Mouse (Mus musculus): ENCODE results near the gene Anln. TPM values are rescaled to one million over a fixed set of nuclear protein-coding genes. Genes with fewer than 3 reads are reported as not detected.

Gene Anln
- polyA plus RNA-seq, 1 experiment from 2014 or later = 38.7 TPM

- no peaks in the 10 kb centered on the region for H3K9me3 ChIP-seq (ENCODE audit: control insufficient read depth, low read length)
- DNase-seq (ENCODE audit: low spot score) = no peak
- no peaks in the 10 kb centered on the region for H3K36me3 ChIP-seq (ENCODE audit: control insufficient read depth, insufficient read depth, low read length)
- H3K9ac ChIP-seq (ENCODE audit: low read depth, low read length) = peak overlapping the region; percentile 88
- H3K27ac ChIP-seq (replicated peaks; ENCODE audit: low read depth, low read length) = peak overlapping the region; percentile 89
- peak overlapping the region; percentile 79 for H3K4me2 ChIP-seq (ENCODE audit: low read depth, low read length)
- ATAC-seq (ENCODE audit: low read depth) = no peak
- 70% methylated on average over 6 of the region's 6 CpGs for WGBS
- H3K4me1 ChIP-seq (ENCODE audit: control insufficient read depth, insufficient read depth, low read length) = peaks cover 14% of the 10 kb centered on the region; the same call in 1 of the 2 replicates
- no peaks in the 10 kb centered on the region for H3K27me3 ChIP-seq (replicated peaks; ENCODE audit: control insufficient read depth, insufficient read depth, low read length)
- H3K4me3 ChIP-seq (ENCODE audit: low read depth, low read length) = peak overlapping the region; percentile 94
Measured at GRCm38 (mm10) chr9:22389736-22390245, 803 bp upstream of the Anln start.

- Histone ChIP-seq H3K4me2 (ENCODE audit: low read depth, low read length) (peak overlapping the region; percentile 79), H3K9ac (ENCODE audit: low read depth, low read length) (peak overlapping the region; percentile 88), H3K27me3 (replicated peaks; ENCODE audit: control insufficient read depth, insufficient read depth, low read length) (no peaks in the 10 kb centered on the region), H3K36me3 (ENCODE audit: control insufficient read depth, insufficient read depth, low read length) (no peaks in the 10 kb centered on the region), H3K4me3 (ENCODE audit: low read depth, low read length) (peak overlapping the region; percentile 94), H3K27ac (replicated peaks; ENCODE audit: low read depth, low read length) (peak overlapping the region; percentile 89), H3K4me1 (ENCODE audit: control insufficient read depth, insufficient read depth, low read length) (peaks cover 14% of the 10 kb centered on the region; the same call in 1 of the 2 replicates), H3K9me3 (ENCODE audit: control insufficient read depth, low read length) (no peaks in the 10 kb centered on the region)
- 0% methylated on average over 12 of the region's 41 CpGs for WGBS
- ATAC-seq (ENCODE audit: low read depth) = peak; percentile 84
- peak; percentile 57 for DNase-seq (ENCODE audit: low spot score)
Measured at GRCm38 (mm10) chr9:22388401-22388980, 497 bp downstream of the Anln start.

GRCm38 (mm10) chr9:22387901-22388300 lies 1.1 kb downstream of the Anln start:
- ATAC-seq (ENCODE audit: low read depth) (no peak), DNase-seq (ENCODE audit: low spot score) (no peak)
- Histone ChIP-seq H3K4me1 (ENCODE audit: control insufficient read depth, insufficient read depth, low read length) (peaks cover 14% of the 10 kb centered on the region; the same call in 1 of the 2 replicates), H3K4me3 (ENCODE audit: low read depth, low read length) (peak overlapping the region; percentile 94), H3K27me3 (replicated peaks; ENCODE audit: control insufficient read depth, insufficient read depth, low read length) (no peaks in the 10 kb centered on the region), H3K27ac (replicated peaks; ENCODE audit: low read depth, low read length) (no peak overlapping the region), H3K9me3 (ENCODE audit: control insufficient read depth, low read length) (no peaks in the 10 kb centered on the region), H3K4me2 (ENCODE audit: low read depth, low read length) (peak overlapping the region; percentile 79), H3K36me3 (ENCODE audit: control insufficient read depth, insufficient read depth, low read length) (no peaks in the 10 kb centered on the region), H3K9ac (ENCODE audit: low read depth, low read length) (peak overlapping the region; percentile 88)
- WGBS = 15% methylated on average over 6 of the region's 6 CpGs

GRCm38 (mm10) chr9:22385890-22386289 lies 3.1 kb downstream of the Anln start:
- no peak for DNase-seq (ENCODE audit: low spot score)
- ATAC-seq (ENCODE audit: low read depth) = no peak
- no peak overlapping the region for H3K9ac ChIP-seq (ENCODE audit: low read depth, low read length)
- no peak overlapping the region for H3K27ac ChIP-seq (replicated peaks; ENCODE audit: low read depth, low read length)
- peaks cover 14% of the 10 kb centered on the region; the same call in 1 of the 2 replicates for H3K4me1 ChIP-seq (ENCODE audit: control insufficient read depth, insufficient read depth, low read length)
- H3K4me2 ChIP-seq (ENCODE audit: low read depth, low read length) = no peak overlapping the region
- 63% methylated on average over 2 of the region's 2 CpGs for WGBS
- H3K36me3 ChIP-seq (ENCODE audit: control insufficient read depth, insufficient read depth, low read length) = peaks cover 13% of the 10 kb centered on the region
- H3K27me3 ChIP-seq (replicated peaks; ENCODE audit: control insufficient read depth, insufficient read depth, low read length) = no peaks in the 10 kb centered on the region
- H3K9me3 ChIP-seq (ENCODE audit: control insufficient read depth, low read length) = no peaks in the 10 kb centered on the region
- no peak overlapping the region for H3K4me3 ChIP-seq (ENCODE audit: low read depth, low read length)

- DNase-seq (ENCODE audit: low spot score) = no peak
- 84% methylated on average over 5 of the region's 5 CpGs for WGBS
Measured at GRCm38 (mm10) chr9:22376086-22376485, 12.9 kb downstream of the Anln start.

GRCm38 (mm10) chr9:22372760-22373159 lies 16.2 kb downstream of the Anln start:
- Histone ChIP-seq H3K27ac (replicated peaks; ENCODE audit: low read depth, low read length) (no peak overlapping the region), H3K27me3 (replicated peaks; ENCODE audit: control insufficient read depth, insufficient read depth, low read length) (no peaks in the 10 kb centered on the region), H3K4me2 (ENCODE audit: low read depth, low read length) (no peak overlapping the region), H3K9ac (ENCODE audit: low read depth, low read length) (no peak overlapping the region), H3K36me3 (ENCODE audit: control insufficient read depth, insufficient read depth, low read length) (peaks cover 81% of the 10 kb centered on the region), H3K4me1 (ENCODE audit: control insufficient read depth, insufficient read depth, low read length) (no peaks in the 10 kb centered on the region), H3K4me3 (ENCODE audit: low read depth, low read length) (no peak overlapping the region), H3K9me3 (ENCODE audit: control insufficient read depth, low read length) (no peaks in the 10 kb centered on the region)
- no peak for ATAC-seq (ENCODE audit: low read depth)
- WGBS = 92% methylated on average over 4 of the region's 4 CpGs
- no peak for DNase-seq (ENCODE audit: low spot score)

More at GRCm38 (mm10) chr9:22376086-22376485, 12.9 kb downstream of the Anln start:
- Histone ChIP-seq H3K9me3 (ENCODE audit: control insufficient read depth, low read length) (no peaks in the 10 kb centered on the region), H3K4me1 (ENCODE audit: control insufficient read depth, insufficient read depth, low read length) (no peaks in the 10 kb centered on the region), H3K27me3 (replicated peaks; ENCODE audit: control insufficient read depth, insufficient read depth, low read length) (no peaks in the 10 kb centered on the region), H3K36me3 (ENCODE audit: control insufficient read depth, insufficient read depth, low read length) (peaks cover 88% of the 10 kb centered on the region), H3K4me2 (ENCODE audit: low read depth, low read length) (no peak overlapping the region), H3K27ac (replicated peaks; ENCODE audit: low read depth, low read length) (no peak overlapping the region), H3K4me3 (ENCODE audit: low read depth, low read length) (no peak overlapping the region), H3K9ac (ENCODE audit: low read depth, low read length) (no peak overlapping the region)
- no peak for ATAC-seq (ENCODE audit: low read depth)

- WGBS = 71% methylated on average over 5 of the region's 6 CpGs
- H3K4me3 ChIP-seq (ENCODE audit: low read depth, low read length) = no peak overlapping the region
Measured at GRCm38 (mm10) chr9:22368030-22368429, 21.0 kb downstream of the Anln start.

GRCm38 (mm10) chr9:22366621-22367020 lies 22.4 kb downstream of the Anln start:
- Histone ChIP-seq H3K36me3 (ENCODE audit: control insufficient read depth, insufficient read depth, low read length) (peaks cover 76% of the 10 kb centered on the region), H3K27me3 (replicated peaks; ENCODE audit: control insufficient read depth, insufficient read depth, low read length) (no peaks in the 10 kb centered on the region), H3K4me2 (ENCODE audit: low read depth, low read length) (no peak overlapping the region), H3K9ac (ENCODE audit: low read depth, low read length) (no peak overlapping the region), H3K27ac (replicated peaks; ENCODE audit: low read depth, low read length) (no peak overlapping the region), H3K4me1 (ENCODE audit: control insufficient read depth, insufficient read depth, low read length) (no peaks in the 10 kb centered on the region), H3K4me3 (ENCODE audit: low read depth, low read length) (no peak overlapping the region), H3K9me3 (ENCODE audit: control insufficient read depth, low read length) (no peaks in the 10 kb centered on the region)
- WGBS = 93% methylated on average over 10 of the region's 10 CpGs
- DNase-seq (ENCODE audit: low spot score) = no peak
- no peak for ATAC-seq (ENCODE audit: low read depth)

More at GRCm38 (mm10) chr9:22368030-22368429, 21.0 kb downstream of the Anln start:
- Histone ChIP-seq H3K9me3 (ENCODE audit: control insufficient read depth, low read length) (no peaks in the 10 kb centered on the region), H3K4me1 (ENCODE audit: control insufficient read depth, insufficient read depth, low read length) (no peaks in the 10 kb centered on the region), H3K27ac (replicated peaks; ENCODE audit: low read depth, low read length) (no peak overlapping the region), H3K36me3 (ENCODE audit: control insufficient read depth, insufficient read depth, low read length) (peaks cover 77% of the 10 kb centered on the region), H3K4me2 (ENCODE audit: low read depth, low read length) (no peak overlapping the region), H3K27me3 (replicated peaks; ENCODE audit: control insufficient read depth, insufficient read depth, low read length) (no peaks in the 10 kb centered on the region), H3K9ac (ENCODE audit: low read depth, low read length) (no peak overlapping the region)
- DNase-seq (ENCODE audit: low spot score) = no peak
- ATAC-seq (ENCODE audit: low read depth) = no peak

- WGBS = 96% methylated on average over 2 of the region's 2 CpGs
- H3K9me3 ChIP-seq (ENCODE audit: control insufficient read depth, low read length) = no peaks in the 10 kb centered on the region
- no peak overlapping the region for H3K9ac ChIP-seq (ENCODE audit: low read depth, low read length)
- DNase-seq (ENCODE audit: low spot score) (no peak), ATAC-seq (ENCODE audit: low read depth) (no peak)
- no peak overlapping the region for H3K4me3 ChIP-seq (ENCODE audit: low read depth, low read length)
- H3K4me2 ChIP-seq (ENCODE audit: low read depth, low read length) = no peak overlapping the region
- H3K27ac ChIP-seq (replicated peaks; ENCODE audit: low read depth, low read length) = no peak overlapping the region
- H3K4me1 ChIP-seq (ENCODE audit: control insufficient read depth, insufficient read depth, low read length) = no peaks in the 10 kb centered on the region
- no peaks in the 10 kb centered on the region for H3K27me3 ChIP-seq (replicated peaks; ENCODE audit: control insufficient read depth, insufficient read depth, low read length)
- H3K36me3 ChIP-seq (ENCODE audit: control insufficient read depth, insufficient read depth, low read length) = peaks cover 76% of the 10 kb centered on the region
Measured at GRCm38 (mm10) chr9:22366221-22366620, 22.8 kb downstream of the Anln start.

All from embryonic facial prominence, embryonic 14.5 days (tissue).